Mouse (Mus musculus) liver, adult 2 months (tissue): ENCODE measurements around the gene Khdrbs1. TPM values are rescaled to one million over a fixed set of nuclear protein-coding genes. Genes with fewer than 3 reads are reported as not detected.

Source experiments
- DNase-seq: peaks from one replicate; pipeline ENCODE4 v3.0.0-alpha.2; 2011; ENCODE audit warnings: low read depth, low spot score; ENCODE audit errors: extremely low read depth
- H3K27ac ChIP-seq: fragments of 200-500 bp; replicated peaks from 2 replicates; pipeline ENCODE4 v1.5.1; 2012; ENCODE audit warnings: low read depth, mild to moderate bottlenecking, control low read depth, inconsistent platforms, low read length; ENCODE audit not compliant: insufficient read depth
- H3K27me3 ChIP-seq: fragments of 200-500 bp; 2 replicates; pipeline ENCODE4 v1.6.1; 2012; ENCODE audit warnings: mild to moderate bottlenecking, moderate library complexity, low read length, inconsistent platforms; ENCODE audit not compliant: control insufficient read depth, insufficient read depth
- H3K36me3 ChIP-seq: fragments of 200-500 bp; 2 replicates; pipeline ENCODE4 v1.6.1; 2012; ENCODE audit warnings: low read length, inconsistent platforms; ENCODE audit not compliant: control insufficient read depth, insufficient read depth
- H3K4me1 ChIP-seq: fragments of 200-500 bp; 2 replicates; pipeline ENCODE4 v1.6.1; 2011; ENCODE audit warnings: low read length; ENCODE audit not compliant: control insufficient read depth, insufficient read depth
- H3K4me3 ChIP-seq: fragments of 200-500 bp; 2 replicates; pipeline ENCODE4 v1.5.1; 2011; ENCODE audit warnings: low read depth, mild to moderate bottlenecking, control low read depth, low read length, moderate library complexity; ENCODE audit not compliant: insufficient read depth
- H3K79me2 ChIP-seq: fragments of 200-500 bp; 2 replicates; pipeline ENCODE4 v1.6.1; 2012; ENCODE audit warnings: inconsistent platforms, mild to moderate bottlenecking, low read length, moderate library complexity; ENCODE audit not compliant: control insufficient read depth, insufficient read depth
- H3K9ac ChIP-seq: fragments of 200-500 bp; 2 replicates; pipeline ENCODE4 v1.6.1; 2012; ENCODE audit warnings: low read depth, mild to moderate bottlenecking, control low read depth, inconsistent platforms, low read length
- CTCF ChIP-seq: fragments of 200-500 bp; IDR thresholded peaks from 2 replicates; pipeline ENCODE4 v1.5.1; 2011; ENCODE audit warnings: low read depth, low read length, control low read depth
- POLR2A ChIP-seq: fragments of 200-500 bp; IDR thresholded peaks from 2 replicates; pipeline ENCODE4 v1.6.1; 2011; ENCODE audit warnings: low read length, control low read depth; ENCODE audit not compliant: insufficient read depth; ENCODE audit errors: extremely low read depth
- WGBS: fragments of 180-500 bp; shearing (Covaris S2); methylation state at CpG from one replicate; pipeline ENCODE4 v1.1.7; 2018; 5-methylcytosine and 5-hydroxymethylcytosine counted together
- polyA plus RNA-seq: library from polyadenylated mRNA; depleted of rRNA; stranded (reverse); fragments of >200 nt; gene quantifications from 2 replicates; pipeline ENCODE4 v1.2.3, GENCODE M21; 2012
- total RNA-seq: library from RNA; depleted of rRNA; stranded (reverse); fragments of >200 nt; gene quantifications from 2 replicates; pipeline ENCODE4 v1.2.3, GENCODE M21; 2014

Khdrbs1 gene
- total and polyA plus RNA-seq, 2 experiments, result 7.9 to 12.2 TPM

DNA sequence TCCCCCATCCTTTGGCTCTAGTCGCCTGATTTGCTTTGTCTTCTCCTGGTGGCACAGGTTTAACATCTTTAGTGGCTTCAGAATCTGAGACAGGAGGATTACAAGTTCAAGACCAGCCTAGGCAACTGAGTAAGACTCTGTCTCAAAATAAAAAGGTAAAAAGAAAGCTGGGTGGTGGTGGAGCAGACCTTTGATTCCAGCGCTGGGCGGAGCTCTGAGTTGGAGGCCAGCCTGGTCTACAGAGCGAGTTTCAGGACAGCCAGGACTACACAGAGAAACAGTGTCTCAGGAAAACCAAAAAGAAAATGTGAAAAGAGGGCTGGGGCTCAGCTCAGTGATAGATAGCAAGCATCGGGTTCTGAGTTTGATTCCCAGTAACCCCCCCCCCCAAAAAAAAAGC, 41.4 kb upstream of the Khdrbs1 start:
- Histone ChIP-seq H3K9ac (no peak overlapping the region), H3K27ac (0 out of 2 replicates have a peak overlapping the region, but pooled peaks have one; percentile 9), H3K79me2 (no peaks in the 10 kb centered on the region), H3K4me3 (no peak overlapping the region), H3K36me3 (no peaks in the 10 kb centered on the region), H3K27me3 (no peaks in the 10 kb centered on the region), H3K4me1 (peaks cover 16% of the 10 kb centered on the region)
- peak; percentile 51 for DNase-seq
- 55% methylated on average over 5 of the region's 5 CpGs for WGBS
- TF ChIP-seq CTCF (no peak), POLR2A (no peak)

DNA sequence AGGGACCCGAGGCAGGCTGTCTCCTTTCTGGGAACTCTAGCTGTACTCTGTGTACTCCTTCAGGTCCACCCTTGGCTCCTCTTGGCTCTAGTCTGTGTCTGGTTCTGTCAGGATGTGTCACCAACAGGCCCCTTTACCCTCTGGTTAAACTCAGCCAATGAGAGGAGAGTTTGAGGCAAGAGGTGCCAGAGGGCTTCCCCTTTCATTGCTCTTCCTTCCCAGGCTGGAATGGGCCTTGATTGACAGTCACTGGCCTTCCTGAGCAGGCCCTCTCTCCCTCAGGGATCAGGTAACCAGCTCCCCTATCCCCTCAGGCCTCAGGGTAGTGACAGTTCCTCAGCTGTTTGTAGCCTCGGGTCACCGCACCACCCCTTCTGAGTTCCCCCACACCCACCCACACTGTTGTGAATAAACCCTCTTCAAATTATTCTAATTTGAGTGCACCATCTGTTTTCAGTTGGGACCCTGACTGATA, 40.8 kb upstream of the Khdrbs1 start:
- WGBS, result 66% methylated on average over 3 of the region's 3 CpGs
- TF ChIP-seq POLR2A (no peak), CTCF (no peak)
- Histone ChIP-seq H3K36me3 (no peaks in the 10 kb centered on the region), H3K79me2 (no peaks in the 10 kb centered on the region), H3K4me1 (peaks cover 16% of the 10 kb centered on the region), H3K9ac (no peak overlapping the region), H3K27ac (peak overlapping the region; percentile 22), H3K27me3 (no peaks in the 10 kb centered on the region), H3K4me3 (no peak overlapping the region)
- peak; percentile 12 for DNase-seq

- no peaks in the 10 kb centered on the region for H3K79me2 ChIP-seq
- no peak overlapping the region for H3K4me3 ChIP-seq
- peak; percentile 46 for DNase-seq
- H3K9ac ChIP-seq, result no peak overlapping the region
- no peaks in the 10 kb centered on the region for H3K27me3 ChIP-seq
- whole genome bisulfite sequencing, result 29% methylated on average over 4 of the region's 4 CpGs
- H3K27ac ChIP-seq, result peak overlapping the region; percentile 50
- TF ChIP-seq CTCF (no peak), POLR2A (no peak)
- H3K36me3 ChIP-seq, result no peaks in the 10 kb centered on the region
- peaks cover 16% of the 10 kb centered on the region for H3K4me1 ChIP-seq
These were observed 40.0 kb upstream of the Khdrbs1 start for GRCm38 (mm10) chr4:129781881-129782675.

DNA sequence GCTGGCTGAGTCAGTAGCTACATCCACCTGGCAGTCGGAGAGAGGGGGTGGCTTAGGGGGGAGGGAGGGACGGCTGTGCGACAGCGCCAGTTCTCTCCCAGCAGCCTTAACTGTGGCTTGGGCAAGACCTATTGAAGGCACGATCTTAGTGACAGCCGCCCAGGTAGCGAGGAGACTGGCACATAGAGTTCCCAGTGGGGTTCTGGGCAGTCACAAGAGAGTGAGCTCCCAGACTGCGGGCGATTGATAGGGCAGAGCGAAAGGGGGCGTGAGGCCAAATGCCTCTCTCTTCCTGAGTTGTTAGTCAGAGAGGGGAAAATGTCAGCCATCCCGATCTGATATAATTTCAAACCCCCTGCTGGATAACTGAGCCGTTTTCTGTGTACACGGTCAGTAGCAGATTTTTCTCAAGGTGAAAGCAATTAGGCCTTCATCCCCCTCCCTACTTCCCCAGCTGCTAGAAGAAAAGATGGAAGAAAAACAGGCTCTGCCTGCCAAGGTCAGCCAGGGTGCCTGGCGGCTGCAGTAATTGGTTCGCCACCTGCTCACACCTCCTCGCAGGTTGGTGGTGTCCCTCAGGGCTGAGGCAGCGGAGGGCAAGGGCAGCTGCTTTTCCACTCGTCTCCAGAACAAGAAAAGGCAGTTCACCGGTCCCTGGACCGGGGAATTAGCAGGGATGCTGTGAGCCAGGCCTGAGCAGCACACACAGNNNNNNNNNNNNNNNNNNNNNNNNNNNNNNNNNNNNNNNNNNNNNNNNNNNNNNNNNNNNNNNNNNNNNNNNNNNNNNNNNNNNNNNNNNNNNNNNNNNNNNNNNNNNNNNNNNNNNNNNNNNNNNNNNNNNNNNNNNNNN, 29.8 kb upstream of the Khdrbs1 start:
- H3K4me1 ChIP-seq, result no peaks in the 10 kb centered on the region
- no peaks in the 10 kb centered on the region for H3K36me3 ChIP-seq
- H3K4me3 ChIP-seq, result no peak overlapping the region
- TF ChIP-seq POLR2A (no peak), CTCF (no peak)
- H3K79me2 ChIP-seq, result no peaks in the 10 kb centered on the region
- no peaks in the 10 kb centered on the region for H3K27me3 ChIP-seq
- H3K9ac ChIP-seq, result no peak overlapping the region
- whole genome bisulfite sequencing, result 25% methylated on average over 21 of the region's 21 CpGs
- DNase-seq, result no peak
- H3K27ac ChIP-seq, result no peak overlapping the region

DNA sequence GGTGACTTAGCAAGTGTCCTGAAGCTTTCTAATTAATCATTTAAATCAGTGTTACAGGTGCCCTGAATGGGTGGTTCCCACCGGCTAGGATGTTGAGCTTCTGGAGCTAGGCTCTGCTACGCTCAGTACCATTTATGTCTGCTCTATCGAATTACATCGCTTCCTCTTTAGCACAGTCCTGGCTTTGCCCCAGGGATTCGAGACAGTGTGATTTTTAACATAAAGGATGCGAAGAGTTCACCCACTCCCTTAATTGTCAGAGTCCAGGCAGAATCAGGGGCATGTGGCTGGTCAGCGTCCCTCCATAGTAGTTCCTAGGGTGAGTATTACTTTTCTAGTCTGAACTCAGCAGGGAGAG, 29.2 kb upstream of the Khdrbs1 start:
- TF ChIP-seq CTCF (no peak), POLR2A (no peak)
- no peak for DNase-seq
- Histone ChIP-seq H3K27me3 (no peaks in the 10 kb centered on the region), H3K36me3 (no peaks in the 10 kb centered on the region), H3K27ac (no peak overlapping the region), H3K4me1 (no peaks in the 10 kb centered on the region), H3K4me3 (no peak overlapping the region), H3K9ac (no peak overlapping the region), H3K79me2 (no peaks in the 10 kb centered on the region)
- WGBS, result 48% methylated on average over 7 of the region's 7 CpGs
